Mouse (Mus musculus): ENCODE data around the gene Aff3.

DNA sequence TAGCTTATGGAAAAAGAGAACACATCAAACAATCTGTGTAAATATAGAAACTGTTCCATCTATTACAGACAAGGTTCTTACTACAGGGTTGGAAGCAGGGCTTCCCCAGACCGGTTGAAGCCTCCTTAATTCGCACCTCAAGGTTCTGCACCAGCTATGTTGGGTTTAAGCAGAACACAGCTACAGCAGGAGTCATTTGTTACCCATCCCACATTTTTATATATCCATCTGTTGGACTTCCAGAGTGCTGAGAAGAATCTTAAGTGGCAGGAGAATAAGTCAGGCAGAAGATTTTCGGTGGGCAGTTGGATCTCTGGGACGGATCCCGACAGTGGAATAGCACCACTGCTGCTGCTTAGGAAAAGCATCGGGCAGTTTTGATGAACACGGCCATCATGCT is 384.2 kb downstream of the Aff3 start:
- TF ChIP-seq CTCF (IDR thresholded peaks at IDR 0.05; ENCODE audit: insufficient read depth, low read depth, low read length) (no peak), POLR2A (IDR thresholded peaks at IDR 0.05; ENCODE audit: insufficient read depth, low read depth, low read length) (no peak)
